Mouse (Mus musculus) erythroblast, embryonic 14.5 days (primary cell): ENCODE measurements around the gene Ttll8.

Source experiments
- GATA1 ChIP-seq: IDR thresholded peaks from 2 replicates; pipeline ENCODE4 v1.6.1; 2012; ENCODE audit warnings: low read length, inconsistent platforms, mixed read lengths
- TAL1 ChIP-seq: IDR thresholded peaks from 3 replicates; pipeline ENCODE4 v1.6.1; 2012; ENCODE audit warnings: low read length, inconsistent platforms, mixed read lengths

DNA sequence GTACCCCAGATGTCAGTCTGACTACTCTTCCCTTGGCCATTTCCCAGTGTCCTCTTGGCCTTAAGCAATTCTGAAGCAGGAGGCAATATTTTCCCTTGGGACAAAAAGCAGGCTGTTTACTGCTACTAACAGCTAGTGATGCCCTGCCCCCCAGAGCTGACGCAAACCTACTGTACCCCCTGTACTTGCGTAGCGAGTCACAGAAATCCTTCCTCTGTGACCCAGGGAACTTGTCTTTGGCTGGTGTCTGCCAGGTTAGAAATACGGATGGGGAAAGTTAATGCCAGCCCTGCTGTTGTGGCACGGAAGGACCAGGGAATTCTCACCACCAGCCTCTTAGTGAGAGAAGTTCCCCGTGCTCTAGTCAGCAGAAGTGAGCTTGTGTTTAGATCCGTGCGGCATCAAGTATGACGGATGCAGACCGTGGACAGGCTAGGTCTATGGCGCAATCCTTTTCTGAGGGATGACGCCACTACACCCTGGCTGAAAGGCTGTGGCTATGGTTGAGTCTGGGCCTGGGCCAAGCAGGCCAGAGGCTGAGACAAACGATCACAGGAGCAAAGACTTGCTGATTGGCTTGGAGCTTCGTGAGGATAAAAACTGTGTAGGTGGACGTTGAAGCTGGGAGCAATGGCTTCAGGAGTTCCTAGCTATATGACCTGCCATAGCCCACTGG lies 51.9 kb downstream of the Ttll8 start:
- TF ChIP-seq GATA1 (no peak), TAL1 (no peak)
